Mouse (Mus musculus) ES-Bruce4 (cell line): ENCODE data around the gene Ugt1a2. TPM values are rescaled to one million over a fixed set of nuclear protein-coding genes. Genes with fewer than 3 reads are reported as not detected.

Experiments
- H3K27ac ChIP-seq: 2 replicates; pipeline ENCODE4 v1.5.1; 2012; ENCODE audit warnings: low read length, inconsistent platforms; ENCODE audit not compliant: insufficient read depth
- H3K27me3 ChIP-seq: 2 replicates; pipeline ENCODE4 v1.6.1; 2012; ENCODE audit warnings: mild to moderate bottlenecking, low read length, inconsistent platforms; ENCODE audit not compliant: control insufficient read depth, poor library complexity, insufficient read depth, severe bottlenecking
- H3K36me3 ChIP-seq: 2 replicates; pipeline ENCODE4 v1.6.1; 2012; ENCODE audit warnings: inconsistent platforms, mild to moderate bottlenecking, low read length, moderate library complexity; ENCODE audit not compliant: control insufficient read depth, poor library complexity, insufficient read depth, severe bottlenecking
- H3K4me1 ChIP-seq: one replicate; pipeline ENCODE4 v1.8.1; 2011; ENCODE audit warnings: low read length; ENCODE audit not compliant: control insufficient read depth, insufficient read depth
- H3K4me3 ChIP-seq: 2 replicates; pipeline ENCODE4 v1.5.1; 2011; ENCODE audit warnings: low read depth, mild to moderate bottlenecking, low read length
- H3K9ac ChIP-seq: 2 replicates; pipeline ENCODE4 v1.6.1; 2012; ENCODE audit warnings: low read depth, mild to moderate bottlenecking, inconsistent platforms; ENCODE audit not compliant: poor library complexity, severe bottlenecking
- H3K9me3 ChIP-seq: replicated peaks from 2 replicates; pipeline ENCODE4 v1.6.1; 2012; ENCODE audit warnings: mild to moderate bottlenecking, low read length, inconsistent platforms; ENCODE audit not compliant: control insufficient read depth, poor library complexity, insufficient read depth, severe bottlenecking
- CTCF ChIP-seq: IDR thresholded peaks from one replicate; pipeline ENCODE4 v1.8.1; 2011; ENCODE audit warnings: low read depth, low read length
- EP300 ChIP-seq: IDR thresholded peaks from 2 replicates; pipeline ENCODE4 v1.6.1; 2011; ENCODE audit warnings: low read depth, low read length; ENCODE audit not compliant: insufficient read depth
- POLR2A ChIP-seq: IDR thresholded peaks from one replicate; pipeline ENCODE4 v1.8.1; 2011; ENCODE audit warnings: low read length; ENCODE audit not compliant: insufficient read depth
- polyA plus RNA-seq: library from polyadenylated mRNA; stranded (reverse); fragments of >200 nt; gene quantifications from 2 replicates; pipeline ENCODE4 v1.2.4, GENCODE M21; 2011; ENCODE audit warnings: low read depth; ENCODE audit not compliant: missing spikeins, insufficient read depth, insufficient read length

The Ugt1a2 gene
- polyA plus RNA-seq, 1 experiment = not detected

- H3K4me1 ChIP-seq = no peaks in the 10 kb centered on the region
- TF ChIP-seq CTCF = no peak
- no peak for TF ChIP-seq EP300
- TF ChIP-seq POLR2A = no peak
- H3K4me3 ChIP-seq = no peak overlapping the region
- no peaks in the 10 kb centered on the region for H3K36me3 ChIP-seq
- no peaks in the 10 kb centered on the region for H3K9me3 ChIP-seq
- H3K27me3 ChIP-seq = no peaks in the 10 kb centered on the region
- H3K27ac ChIP-seq = no peak overlapping the region
- H3K9ac ChIP-seq = no peak overlapping the region
Measured at GRCm38 (mm10) chr1:88230421-88230820, 30.0 kb downstream of the Ugt1a2 start.

- TF ChIP-seq EP300 = no peak
- no peak for TF ChIP-seq CTCF
- no peak for TF ChIP-seq POLR2A
- H3K27me3 ChIP-seq = no peaks in the 10 kb centered on the region
Measured at GRCm38 (mm10) chr1:88230981-88231802, 30.8 kb downstream of the Ugt1a2 start.

GRCm38 (mm10) chr1:88231803-88232499 lies 31.6 kb downstream of the Ugt1a2 start:
- Histone ChIP-seq H3K9me3 (no peaks in the 10 kb centered on the region), H3K27ac (no peak overlapping the region)

More at GRCm38 (mm10) chr1:88230981-88231802, 30.8 kb downstream of the Ugt1a2 start:
- Histone ChIP-seq H3K4me1 (no peaks in the 10 kb centered on the region), H3K9me3 (no peaks in the 10 kb centered on the region), H3K36me3 (no peaks in the 10 kb centered on the region), H3K9ac (no peak overlapping the region), H3K27ac (no peak overlapping the region), H3K4me3 (no peak overlapping the region)

GRCm38 (mm10) chr1:88232664-88233380 lies 32.4 kb downstream of the Ugt1a2 start:
- no peaks in the 10 kb centered on the region for H3K27me3 ChIP-seq
- H3K27ac ChIP-seq = no peak overlapping the region
- no peak overlapping the region for H3K4me3 ChIP-seq
- H3K9ac ChIP-seq = no peak overlapping the region
- no peaks in the 10 kb centered on the region for H3K9me3 ChIP-seq
- no peaks in the 10 kb centered on the region for H3K36me3 ChIP-seq
- no peaks in the 10 kb centered on the region for H3K4me1 ChIP-seq
- no peak for TF ChIP-seq CTCF
- TF ChIP-seq EP300 = no peak
- TF ChIP-seq POLR2A = no peak

More at GRCm38 (mm10) chr1:88231803-88232499, 31.6 kb downstream of the Ugt1a2 start:
- no peak overlapping the region for H3K4me3 ChIP-seq
- H3K4me1 ChIP-seq = no peaks in the 10 kb centered on the region
- H3K9ac ChIP-seq = no peak overlapping the region
- H3K36me3 ChIP-seq = no peaks in the 10 kb centered on the region
- no peak for TF ChIP-seq POLR2A
- TF ChIP-seq CTCF = no peak
- TF ChIP-seq EP300 = no peak
- no peaks in the 10 kb centered on the region for H3K27me3 ChIP-seq

GRCm38 (mm10) chr1:88233421-88234247 lies 33.2 kb downstream of the Ugt1a2 start:
- TF ChIP-seq EP300 = no peak
- TF ChIP-seq CTCF = no peak
- no peak for TF ChIP-seq POLR2A
- Histone ChIP-seq H3K36me3 (no peaks in the 10 kb centered on the region), H3K9me3 (no peaks in the 10 kb centered on the region)

More at GRCm38 (mm10) chr1:88233421-88234247, 33.2 kb downstream of the Ugt1a2 start:
- Histone ChIP-seq H3K27ac (no peak overlapping the region), H3K9ac (no peak overlapping the region), H3K4me3 (no peak overlapping the region), H3K27me3 (no peaks in the 10 kb centered on the region), H3K4me1 (no peaks in the 10 kb centered on the region)
